Mouse (Mus musculus): ENCODE results near the gene Tom1l2. TPM values are rescaled to one million over a fixed set of nuclear protein-coding genes. Genes with fewer than 3 reads are reported as not detected.

Tom1l2 gene
- total and polyA plus RNA-seq, 3 experiments, result 4.8 to 10.4 (median 10.4) TPM

GRCm38 (mm10) chr11:60260743-60261142 is 92.0 kb downstream of the Tom1l2 start:
- TF ChIP-seq RCOR1 (conservative IDR thresholded peaks at IDR 0.05; ENCODE audit: low read depth, low read length) (no peak), MAFK (IDR thresholded peaks at IDR 0.05; ENCODE audit: insufficient replicate concordance, low read length) (no peak), POLR2AphosphoS2 (IDR thresholded peaks at IDR 0.05; ENCODE audit: low read depth, low read length) (no peak), MXI1 (IDR thresholded peaks at IDR 0.05; ENCODE audit: low read depth, low read length) (no peak), IRF4 (IDR thresholded peaks at IDR 0.05; ENCODE audit: low read depth, low read length) (no peak), NRF1 (IDR thresholded peaks at IDR 0.05; ENCODE audit: low read depth, low read length) (no peak), ETS1 (conservative IDR thresholded peaks at IDR 0.05; ENCODE audit: low read depth, low read length) (no peak), CTCF (conservative IDR thresholded peaks at IDR 0.05 in 1 of 2, IDR thresholded peaks at IDR 0.05 in 1 of 2; ENCODE audit: low read depth in 2 of 2, low read length in 2 of 2) (no peak), KAT2A (IDR thresholded peaks at IDR 0.05; ENCODE audit: insufficient replicate concordance, low read length) (no peak)
- Histone ChIP-seq H3K4me3 (replicated peaks in 1 of 3; ENCODE audit: low read depth in 2 of 3, low read length in 2 of 3, poor library complexity in 1 of 3) (no peak overlapping the region), H3K27ac (ENCODE audit: insufficient read depth, low read depth) (no peak overlapping the region), H3K79me2 (replicated peaks; ENCODE audit: control insufficient read depth, extremely low read depth, insufficient read depth, poor library complexity, severe bottlenecking) (no peaks in the 10 kb centered on the region), H3K9me3 (replicated peaks; ENCODE audit: low read length) (no peaks in the 10 kb centered on the region), H3K4me2 (ENCODE audit: insufficient read depth, low read depth, poor library complexity, severe bottlenecking) (no peak overlapping the region), H3K4me1 (ENCODE audit: control insufficient read depth in 1 of 2, insufficient read depth in 2 of 2) (no peaks in the 10 kb centered on the region), H3K36me3 (replicated peaks in 1 of 2; ENCODE audit: control insufficient read depth in 1 of 2, insufficient read depth in 1 of 2, low read length in 1 of 2) (peaks cover 23 to 50% of the 10 kb centered on the region in 2 experiments), H3K27me3 (replicated peaks) (no peaks in the 10 kb centered on the region), H3K9ac (ENCODE audit: insufficient read depth, low read depth) (no peak overlapping the region)
- DNase-seq (ENCODE audit: extremely low read depth), result no peak
- dilution Hi-C loops (cut with MboI; ENCODE audit: extremely low pct_ligation_motif_present, extremely low pct_unique_long_range_greater_than_20kb, low sequenced_read_pairs), result no loop called here
- in situ Hi-C loops (cut with MboI; ENCODE audit: low pct_ligation_motif_present, low pct_unique_long_range_greater_than_20kb, low sequenced_read_pairs), result no loop called here

- TF ChIP-seq BHLHE40 (IDR thresholded peaks at IDR 0.05; ENCODE audit: low read depth, low read length) (no peak), SIN3A (IDR thresholded peaks at IDR 0.05; ENCODE audit: low read length) (no peak), MYC (IDR thresholded peaks at IDR 0.05; ENCODE audit: low read depth, low read length) (no peak), ZKSCAN1 (IDR thresholded peaks at IDR 0.05; ENCODE audit: borderline replicate concordance, low read depth, low read length) (no peak), NELFE (IDR thresholded peaks at IDR 0.05; ENCODE audit: low read depth, low read length) (no peak), MEF2A (IDR thresholded peaks at IDR 0.05; ENCODE audit: borderline replicate concordance, low read depth, low read length) (no peak), SMC3 (IDR thresholded peaks at IDR 0.05; ENCODE audit: low read depth, low read length) (no peak), IRF4 (IDR thresholded peaks at IDR 0.05; ENCODE audit: low read depth, low read length) (no peak), ZMIZ1 (IDR thresholded peaks at IDR 0.05; ENCODE audit: low read depth, low read length) (no peak), ZC3H11A (IDR thresholded peaks at IDR 0.05; ENCODE audit: low read depth, low read length) (no peak), CHD1 (IDR thresholded peaks at IDR 0.05; ENCODE audit: low read depth, low read length) (no peak)
- no peak for DNase-seq (ENCODE audit: extremely low read depth)
- no peaks in the 10 kb centered on the region for H3K9me3 ChIP-seq (replicated peaks; ENCODE audit: low read length)
- dilution Hi-C loops (cut with MboI; ENCODE audit: extremely low pct_ligation_motif_present, extremely low pct_unique_long_range_greater_than_20kb, low sequenced_read_pairs) (no loop called here), in situ Hi-C loops (cut with MboI; ENCODE audit: low pct_ligation_motif_present, low pct_unique_long_range_greater_than_20kb, low sequenced_read_pairs) (loop anchor here (10.0 kb wide), 1 partner anchor 157 kb away; the partner anchor contains the start of genes Atpaf2 and Gid4)
- no peak overlapping the region for H3K27ac ChIP-seq (ENCODE audit: insufficient read depth, low read depth)
- no peaks in the 10 kb centered on the region for H3K79me2 ChIP-seq (replicated peaks; ENCODE audit: control insufficient read depth, extremely low read depth, insufficient read depth, poor library complexity, severe bottlenecking)
- H3K4me1 ChIP-seq (ENCODE audit: control insufficient read depth in 1 of 2, insufficient read depth in 2 of 2), result no peaks in the 10 kb centered on the region
- no peak overlapping the region for H3K4me2 ChIP-seq (ENCODE audit: insufficient read depth, low read depth, poor library complexity, severe bottlenecking)
- no peak overlapping the region for H3K4me3 ChIP-seq (replicated peaks in 1 of 3; ENCODE audit: low read depth in 2 of 3, low read length in 2 of 3, poor library complexity in 1 of 3)
- peaks cover 27 to 71% of the 10 kb centered on the region in 2 experiments for H3K36me3 ChIP-seq (replicated peaks in 1 of 2; ENCODE audit: control insufficient read depth in 1 of 2, insufficient read depth in 1 of 2, low read length in 1 of 2)
- no peak overlapping the region for H3K9ac ChIP-seq (ENCODE audit: insufficient read depth, low read depth)
- no peaks in the 10 kb centered on the region for H3K27me3 ChIP-seq (replicated peaks)
These were observed 95.0 kb downstream of the Tom1l2 start for GRCm38 (mm10) chr11:60257696-60258095.
